Mouse (Mus musculus): ENCODE data around the gene Rara.
"Not testable (repeated sequence)": the region's sequence is repeated elsewhere in the genome, so short reads cannot be mapped to it uniquely, and the experiment has no call there.

DNA sequence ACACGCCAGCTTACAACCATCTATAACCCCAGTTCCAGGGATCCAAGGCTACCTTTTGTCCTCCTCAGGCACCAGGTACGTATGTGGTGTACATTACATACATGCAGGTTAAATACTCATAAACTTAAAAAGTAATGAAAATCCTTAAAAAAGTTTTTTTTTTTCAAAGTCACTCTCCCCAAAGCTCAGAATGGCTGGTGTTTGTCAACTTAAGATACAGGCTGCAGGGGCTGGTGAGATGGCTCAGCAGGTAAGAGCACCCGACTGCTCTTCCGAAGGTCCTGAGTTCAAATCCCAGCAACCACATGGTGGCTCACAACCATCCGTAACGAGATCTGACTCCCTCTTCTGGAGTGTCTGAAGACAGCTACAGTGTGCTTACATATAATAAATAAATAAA, 60.6 kb downstream of the Rara start:
- TF ChIP-seq POLR2A (IDR thresholded peaks at IDR 0.05; ENCODE audit: borderline replicate concordance, insufficient read depth, low read length); CTCF (IDR thresholded peaks at IDR 0.05; ENCODE audit: borderline replicate concordance, insufficient read depth, low read depth, low read length): not testable (repeated sequence)

Measured in cerebellum, adult 2 months (tissue).